Mouse (Mus musculus) megakaryocyte progenitor cell, adult 5-6 weeks (primary cell): ENCODE data around the gene Kcnh7. TPM values are rescaled to one million over a fixed set of nuclear protein-coding genes. Genes with fewer than 3 reads are reported as not detected.

Source experiments
- ATAC-seq: replicated peaks from 2 replicates; pipeline ENCODE4 v1.8.0; 2016; ENCODE audit warnings: mild to moderate bottlenecking, moderate TSS enrichment, inconsistent platforms; ENCODE audit not compliant: poor library complexity
- total RNA-seq, 2 experiments: library from RNA; stranded (forward) in 1 of 2; stranded (reverse) in 1 of 2; fragments of 157-497, 149-512 nt in 1 of 2; fragments of 200-1000 nt in 1 of 2; gene quantifications; 2 replicates each; pipeline versions ENCODE4 v1.2.3 to v1.2.4; 2015 to 2017

The Kcnh7 gene
- total RNA-seq (2015) = not detected in 2 replicates
- under 0.01 TPM in 1 of 2 replicates, not detected in the other for total RNA-seq (2017)

DNA sequence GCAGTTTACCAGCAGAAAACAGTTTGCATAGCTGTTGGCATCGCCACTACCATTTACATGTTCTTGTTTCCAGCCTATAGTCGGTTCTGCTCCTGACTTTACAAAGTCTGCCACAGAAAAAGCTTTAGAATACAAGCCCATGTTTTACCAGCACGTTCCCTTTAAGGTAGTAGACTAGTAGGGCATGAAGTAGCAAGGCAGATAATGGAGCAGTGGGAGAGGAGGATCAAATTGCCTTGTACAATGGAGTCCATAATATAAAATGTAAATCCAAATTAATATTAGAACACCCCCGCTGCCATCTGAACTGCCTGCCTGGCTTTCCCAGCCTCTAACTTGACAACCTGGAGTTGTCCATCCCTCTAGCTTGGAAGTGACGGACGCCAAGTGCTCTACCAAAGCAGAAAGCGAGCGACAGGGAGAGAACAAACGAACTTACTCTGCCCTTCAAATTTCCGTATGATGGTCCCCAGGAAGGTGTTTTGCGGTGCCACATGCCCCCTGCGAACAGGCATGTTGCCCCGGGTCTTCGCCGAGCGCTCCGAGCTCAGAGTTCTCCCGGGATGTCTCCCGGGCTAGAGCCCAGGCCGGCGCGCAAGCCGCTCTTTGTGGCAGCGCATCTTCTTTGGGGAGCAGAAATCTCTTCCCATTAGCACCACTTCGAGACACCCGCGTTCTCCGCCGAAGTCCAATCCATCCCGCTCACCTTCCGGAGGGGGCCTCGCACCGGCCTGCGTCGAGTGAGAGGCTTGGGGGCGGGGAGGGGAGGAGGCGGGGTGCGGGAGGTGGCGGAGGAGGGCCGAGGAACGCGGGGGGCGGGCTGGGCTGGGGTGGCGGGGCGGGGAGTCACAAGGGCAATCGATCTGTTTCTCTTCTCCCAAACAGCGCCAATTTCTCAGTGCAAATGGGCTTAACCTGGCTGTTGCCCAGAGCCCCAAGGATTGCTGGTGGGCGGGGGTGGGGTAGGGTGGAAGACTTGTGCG, at the start of gene Kcnh7:
Gene Kcnh7, minus strand, starts transcription at position 725 of the 983 bp plus-strand sequence.
- ATAC-seq = no peak

DNA sequence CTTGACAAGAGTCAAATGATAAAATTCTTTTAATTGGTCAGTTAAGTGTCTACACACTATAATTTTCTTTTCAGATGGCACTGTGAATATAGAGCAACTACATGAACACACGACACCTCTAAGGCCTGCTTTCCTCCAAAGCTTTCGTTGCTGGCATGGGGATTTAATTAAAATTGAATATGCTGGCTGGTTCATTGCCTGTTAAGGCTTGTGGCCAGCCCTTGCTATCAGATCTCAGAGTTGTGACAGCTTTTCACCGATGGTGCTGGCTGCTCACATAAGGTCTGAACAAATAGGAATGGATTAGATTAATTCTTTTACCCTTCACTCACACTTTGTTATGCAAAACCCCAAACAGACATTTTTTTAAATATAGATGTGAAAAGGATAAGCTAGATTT, 23.3 kb upstream of the Kcnh7 start:
- no peak for ATAC-seq

DNA sequence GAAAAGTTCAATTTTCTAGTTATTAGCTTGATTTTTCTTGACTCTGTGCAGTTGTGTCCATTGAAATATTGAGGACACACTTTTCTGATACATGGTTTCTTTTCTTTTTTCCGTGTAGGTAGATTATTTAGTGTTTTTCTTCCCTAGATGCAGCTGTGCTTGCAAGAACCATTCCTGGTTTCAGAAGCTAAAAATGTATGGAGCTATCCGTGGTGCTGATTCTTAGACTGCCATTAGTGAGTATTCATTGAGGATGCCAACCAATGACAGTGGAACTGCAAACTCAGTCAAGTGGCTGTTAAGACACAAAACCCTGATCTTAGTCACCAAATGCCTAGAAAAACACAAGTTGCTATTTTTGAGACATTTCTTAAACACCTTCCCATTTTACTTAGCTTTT, 1.9 kb upstream of the Kcnh7 start:
- ATAC-seq = no peak

DNA sequence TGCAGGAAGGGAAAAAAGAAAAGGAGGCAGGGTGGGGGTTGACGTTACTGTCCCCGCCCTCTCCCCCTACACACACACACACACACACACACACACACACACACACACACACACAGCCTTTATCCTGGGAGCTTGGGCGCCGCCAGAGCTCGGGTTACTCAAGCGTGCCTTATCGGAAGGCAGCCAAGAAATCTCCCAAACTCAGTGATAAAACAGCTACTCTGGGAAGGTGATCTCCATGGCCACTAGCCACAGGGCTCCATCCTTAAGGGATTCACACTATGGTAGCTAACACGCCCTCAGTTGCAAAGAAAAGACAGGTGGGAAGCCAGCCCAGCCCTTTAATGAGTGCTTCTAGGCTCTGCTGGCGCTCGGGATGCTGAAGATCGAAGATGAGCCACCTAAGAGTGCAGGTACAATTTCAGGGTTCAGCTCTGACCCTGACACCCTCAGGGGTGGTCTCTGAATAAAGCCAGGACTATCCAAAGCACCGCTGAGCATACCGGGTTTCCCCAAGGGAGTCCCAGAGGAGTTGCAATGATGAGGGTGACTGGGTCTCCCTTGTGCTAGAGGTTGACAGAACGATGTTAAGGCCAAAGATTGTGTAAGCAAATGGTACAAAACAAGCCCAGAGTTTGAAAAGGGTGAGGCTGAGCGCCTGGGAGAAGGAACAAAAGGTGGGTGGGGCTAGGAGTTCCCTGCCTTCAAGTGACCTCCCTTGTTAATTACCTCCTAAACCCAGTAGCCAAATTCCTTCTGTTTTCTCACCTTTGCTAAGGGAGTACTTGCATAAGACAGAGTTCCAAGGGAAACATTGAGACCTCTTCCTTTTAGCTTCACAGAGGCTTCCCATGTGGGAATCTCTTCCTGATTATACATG, 704 bp upstream of the Kcnh7 start:
- ATAC-seq = no peak

DNA sequence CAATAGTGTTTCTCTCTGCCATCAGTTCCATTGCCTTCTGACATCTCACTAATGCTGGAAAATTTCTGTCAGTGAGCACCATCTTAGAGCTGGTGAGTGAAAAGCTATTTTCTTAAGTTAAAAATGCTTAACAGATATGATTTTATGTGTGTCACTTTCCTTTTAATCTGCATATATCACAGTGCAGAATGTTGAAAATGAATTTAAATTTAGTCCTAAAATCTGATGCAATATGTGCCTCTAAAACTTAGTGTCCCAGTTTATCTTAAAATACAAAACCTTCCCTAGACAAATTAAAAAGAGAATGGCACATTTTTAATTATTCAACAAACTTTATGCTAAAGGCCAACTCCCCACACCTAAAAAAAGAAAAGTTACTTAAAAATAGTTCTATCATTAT, 30.4 kb downstream of the Kcnh7 start:
- no peak for ATAC-seq

DNA sequence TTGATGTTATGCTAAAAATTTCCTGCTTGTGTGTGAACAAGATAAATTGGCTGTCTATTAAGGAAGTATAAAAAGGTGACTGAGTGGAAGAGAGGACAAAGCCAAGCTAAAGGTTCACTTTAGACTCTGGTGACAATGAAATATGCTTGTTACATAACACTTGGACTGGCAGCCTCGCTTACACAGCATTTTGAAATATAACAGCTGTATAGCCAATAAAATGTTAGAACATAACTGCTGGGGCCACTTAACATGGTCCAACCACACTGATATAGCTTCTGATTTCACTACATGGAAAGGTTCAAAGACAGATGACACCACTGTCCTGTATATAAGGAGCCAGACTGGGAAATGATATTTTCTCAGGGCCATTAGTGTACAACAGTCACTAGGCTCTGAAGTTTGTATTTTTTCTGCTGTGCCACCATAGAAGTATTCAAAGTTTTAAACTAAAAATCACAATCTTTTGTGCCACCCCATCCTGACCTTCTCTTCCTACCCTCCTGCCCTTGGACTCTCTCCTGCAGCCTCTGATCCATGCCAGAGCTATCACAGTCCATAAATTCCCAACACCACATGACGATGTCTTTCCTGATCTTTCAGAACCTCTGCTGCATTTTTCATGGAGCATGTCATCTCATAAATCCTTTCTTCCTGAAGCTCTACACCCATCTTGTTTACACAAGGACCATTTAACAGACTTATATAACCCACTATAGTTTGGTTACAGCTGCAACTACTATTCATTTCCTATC, 56.1 kb downstream of the Kcnh7 start:
- no peak for ATAC-seq

DNA sequence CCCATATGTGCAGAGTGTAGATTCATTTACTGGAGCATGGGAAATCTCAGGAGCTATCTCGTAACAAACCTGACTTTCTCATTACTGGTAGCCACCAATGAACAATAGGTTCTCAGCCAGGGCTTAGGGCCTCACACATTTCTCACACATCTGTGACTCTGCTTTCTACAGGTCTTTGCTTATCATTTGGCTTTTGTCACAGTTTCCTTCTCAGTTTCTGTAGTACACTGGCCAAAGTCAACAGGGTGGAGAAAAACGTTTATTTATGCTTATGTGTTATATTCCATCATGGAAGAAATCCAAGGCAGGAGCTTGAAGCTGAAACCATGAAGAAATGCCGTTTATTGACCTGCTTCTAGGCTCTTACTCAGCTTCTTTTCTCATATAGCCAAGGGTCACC, 63.8 kb downstream of the Kcnh7 start:
- ATAC-seq = no peak

DNA sequence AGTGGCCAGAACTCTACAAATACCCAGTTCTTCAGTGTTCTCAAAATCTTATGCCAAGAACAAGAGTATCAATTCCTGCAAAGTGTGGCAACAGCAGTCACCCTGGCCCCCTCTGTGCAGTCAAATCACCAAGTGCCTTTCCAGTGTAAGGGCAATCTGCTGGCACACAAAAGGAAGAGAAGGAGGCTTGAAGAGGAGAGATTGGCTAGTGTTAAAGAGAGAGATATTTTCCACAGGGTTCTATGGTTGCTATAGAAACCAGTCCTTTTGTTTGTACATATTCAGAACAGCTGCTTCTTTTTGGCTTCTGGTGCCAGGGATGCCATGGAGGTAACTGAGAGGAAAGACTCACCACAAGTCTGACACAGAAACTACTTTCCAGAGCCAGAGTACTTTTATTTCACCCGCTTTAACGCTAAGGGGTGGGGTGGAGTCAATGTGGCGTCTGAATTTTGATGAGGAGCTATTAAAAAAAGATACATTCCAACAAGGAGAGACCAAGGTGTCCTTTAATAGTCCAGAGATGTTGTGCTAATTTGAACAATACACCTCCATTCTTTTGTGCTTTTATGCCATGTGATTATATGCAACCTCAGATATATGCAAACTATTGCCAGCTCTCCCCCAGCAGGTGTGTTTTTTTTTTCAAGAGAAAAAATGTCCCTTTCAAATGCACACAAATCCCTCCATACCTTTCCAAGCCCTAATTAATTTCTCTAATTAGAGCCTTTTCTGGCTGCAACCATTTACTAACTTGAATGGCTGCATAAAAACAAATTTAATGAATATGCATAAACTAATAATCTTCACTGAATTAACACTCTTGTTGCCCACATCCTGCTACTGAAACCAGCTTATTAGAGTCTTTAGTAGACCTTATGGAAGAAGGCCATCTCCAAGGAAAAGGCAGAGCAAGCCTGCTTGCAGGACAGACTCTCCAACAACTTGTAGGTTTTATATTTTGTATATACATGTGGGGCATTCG, 66.6 kb downstream of the Kcnh7 start:
- ATAC-seq = no peak

DNA sequence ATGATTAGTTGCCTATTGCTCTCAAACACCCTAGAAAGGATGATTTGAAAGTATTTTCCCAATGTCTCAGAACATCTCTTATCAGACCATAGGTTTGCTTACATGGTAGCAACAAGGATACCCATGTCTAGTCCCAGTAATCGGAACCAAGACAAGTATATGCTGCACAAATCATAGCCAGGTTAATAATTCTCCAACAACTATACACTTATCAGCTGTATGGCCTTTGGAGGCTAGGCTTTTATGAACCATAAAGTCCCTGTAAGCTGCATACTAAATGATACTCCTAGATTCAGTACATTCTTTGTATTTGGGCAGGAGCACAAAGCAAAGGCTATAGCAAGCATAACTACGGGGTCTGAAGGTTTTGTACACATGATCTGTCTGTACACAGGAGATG, 78.1 kb downstream of the Kcnh7 start:
- no peak for ATAC-seq

DNA sequence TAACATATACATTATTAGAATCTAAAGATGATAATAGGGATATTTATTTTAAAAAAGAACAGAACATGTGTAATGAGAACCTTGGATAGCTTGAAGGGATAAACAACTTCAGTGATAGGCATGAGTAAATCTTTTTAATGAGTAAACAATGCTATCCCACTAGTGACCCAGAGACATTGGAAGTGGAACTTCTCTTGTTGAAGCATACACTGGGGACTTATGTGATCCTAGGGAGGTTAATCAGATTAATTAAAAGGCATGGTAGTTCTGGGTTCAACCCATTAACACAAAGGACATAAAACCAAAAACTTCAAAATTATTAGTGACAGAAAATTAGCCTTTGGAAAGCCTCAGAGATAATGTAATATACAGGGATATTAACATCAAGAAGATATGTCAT, 84.4 kb downstream of the Kcnh7 start:
- ATAC-seq = no peak

DNA sequence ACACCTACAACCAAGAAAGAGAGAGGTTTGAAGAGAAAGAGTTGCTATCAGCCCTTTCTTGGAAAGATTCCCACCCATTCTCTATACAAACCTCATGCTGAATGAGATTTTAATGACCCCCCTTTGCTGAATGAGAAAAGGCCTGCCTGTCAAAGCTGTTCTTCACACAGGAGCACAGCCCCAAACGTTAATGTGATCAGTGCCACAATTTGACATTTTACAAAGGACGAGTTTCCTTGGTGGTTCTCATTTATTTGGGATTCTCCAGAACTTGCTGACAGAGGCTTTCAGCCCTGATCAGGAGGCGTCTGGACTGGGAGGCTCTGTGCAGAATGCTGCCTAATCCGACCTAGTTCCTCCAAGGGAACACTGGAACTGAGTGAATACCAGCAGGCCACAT, 92.3 kb downstream of the Kcnh7 start:
- no peak for ATAC-seq

DNA sequence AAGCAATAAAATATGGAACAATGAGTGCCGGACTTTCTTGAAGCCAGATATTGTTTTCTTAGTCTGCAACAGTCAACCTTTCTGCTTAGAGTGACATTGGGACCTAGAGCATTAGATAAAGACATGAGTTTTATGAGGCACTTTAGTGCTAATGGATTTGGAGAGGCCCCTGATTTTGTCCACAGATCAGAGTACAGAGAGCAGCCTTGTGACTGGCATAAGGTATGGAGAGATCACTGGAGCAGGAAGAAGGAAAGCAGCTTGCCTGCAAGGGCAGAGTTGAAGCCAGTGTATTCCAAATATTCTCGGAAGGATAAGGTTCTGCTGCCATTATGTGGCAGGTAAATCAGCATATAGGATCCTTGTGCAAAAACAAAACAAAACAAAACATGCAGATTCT, 93.6 kb downstream of the Kcnh7 start:
- no peak for ATAC-seq

DNA sequence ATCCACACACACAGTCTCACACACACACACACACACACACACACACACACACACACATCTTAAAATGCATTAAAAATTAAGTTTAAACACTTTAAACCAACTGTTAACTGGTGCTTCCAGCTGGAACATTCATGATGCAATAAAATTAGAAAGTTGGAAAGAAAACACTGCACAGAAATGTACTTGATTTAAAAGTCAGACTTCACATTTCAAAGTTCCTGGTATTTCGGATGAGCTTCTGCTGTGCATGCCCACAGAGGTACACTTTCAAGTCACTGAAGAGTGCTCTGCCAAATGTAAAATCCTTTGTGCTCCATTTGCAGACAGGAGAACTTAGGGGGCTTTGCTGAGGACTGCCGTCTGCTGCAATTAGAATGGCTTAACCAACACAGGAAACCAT, 125.7 kb downstream of the Kcnh7 start:
- ATAC-seq = no peak

DNA sequence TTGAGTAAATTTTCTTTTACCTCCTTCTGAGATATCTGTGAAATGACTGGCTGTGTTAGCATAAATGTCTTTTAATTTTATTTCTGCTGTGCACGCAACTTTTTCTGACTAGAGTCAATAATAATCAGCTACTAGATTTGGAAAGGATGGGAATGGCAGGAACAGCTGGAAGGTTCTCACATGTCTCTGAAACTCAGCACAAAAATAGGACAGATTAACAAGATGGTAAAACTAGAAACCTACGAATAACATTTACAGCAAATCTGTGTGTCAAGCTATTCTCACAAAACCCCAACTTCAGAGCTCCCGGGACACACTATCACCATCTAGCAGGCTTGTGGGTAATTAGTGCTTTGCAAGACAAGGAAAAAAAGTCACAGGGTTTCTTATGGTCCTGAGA, 134.2 kb downstream of the Kcnh7 start:
- ATAC-seq = no peak

DNA sequence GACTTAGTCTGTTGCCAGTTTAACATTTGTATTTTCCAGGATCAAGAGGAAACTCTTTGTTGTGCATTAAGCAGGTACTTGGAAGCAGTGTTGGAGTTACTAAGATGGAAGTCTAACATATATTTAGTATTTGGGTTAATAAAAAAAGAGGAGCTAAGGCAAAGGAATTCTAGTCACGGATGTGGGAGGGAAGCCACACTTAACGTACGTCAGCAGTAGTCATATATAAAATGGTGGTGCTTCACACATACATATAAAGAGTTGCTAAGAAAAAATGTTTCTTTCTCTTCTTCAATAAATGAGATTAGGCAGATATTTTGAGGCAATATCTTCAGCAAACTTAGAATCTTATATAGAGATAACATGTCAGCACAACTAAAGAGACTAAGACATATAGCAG, 144.4 kb downstream of the Kcnh7 start:
- no peak for ATAC-seq

DNA sequence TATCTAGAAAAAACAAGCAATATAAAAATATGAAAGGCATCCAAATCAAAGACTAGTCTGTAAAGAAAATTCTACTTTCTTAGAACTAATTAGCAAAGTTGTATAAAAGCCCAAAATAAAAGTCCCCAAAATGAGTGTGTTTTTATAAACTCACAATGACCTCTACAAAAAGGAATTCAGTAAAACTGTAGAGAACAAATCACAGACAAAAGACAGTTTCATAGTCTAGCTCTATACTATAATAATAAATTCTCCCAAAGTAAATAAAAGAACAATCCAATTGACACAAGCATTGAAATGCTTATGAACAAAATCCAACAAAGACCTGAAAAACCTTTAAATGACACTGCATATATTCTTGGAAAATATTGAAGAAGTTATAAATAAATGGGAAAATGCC, 169.2 kb downstream of the Kcnh7 start:
- ATAC-seq = no peak

DNA sequence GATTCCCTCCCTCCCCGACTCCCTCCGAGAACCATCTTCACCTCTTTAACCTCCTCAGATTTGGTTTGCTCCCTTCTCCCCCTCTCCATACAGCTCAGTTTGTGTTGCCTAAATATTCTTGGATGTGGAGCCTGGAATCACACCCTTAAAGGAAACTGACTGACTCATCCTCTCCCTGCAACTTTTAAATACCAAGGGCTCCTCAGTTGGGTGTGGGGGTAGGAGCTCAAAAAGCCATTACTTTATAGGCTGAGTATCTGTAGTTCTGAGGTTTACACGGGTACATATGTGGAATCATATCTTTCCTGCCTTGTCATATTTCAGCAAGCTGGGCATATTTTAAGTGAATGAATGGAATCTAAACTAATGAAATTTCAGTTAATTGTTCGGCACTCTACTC, 174.9 kb downstream of the Kcnh7 start:
- ATAC-seq = no peak

DNA sequence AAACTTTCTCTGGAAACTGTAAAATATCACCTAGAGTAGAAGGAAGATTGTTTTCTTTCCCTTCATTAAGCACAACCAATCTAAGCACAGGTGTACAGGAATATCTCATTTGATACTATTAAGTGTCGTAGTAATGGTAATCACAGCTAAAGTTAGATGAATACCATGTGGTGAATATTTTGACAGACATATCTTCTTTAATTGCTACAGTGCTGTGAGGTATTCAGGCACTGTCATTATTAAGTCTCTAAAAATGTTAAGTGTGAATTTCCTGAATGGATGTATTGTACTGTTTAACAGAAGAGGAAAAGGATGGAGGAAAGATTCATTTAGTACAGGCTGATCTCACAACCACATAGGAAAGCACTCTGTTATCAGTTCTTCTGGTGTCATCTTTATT, 181.3 kb downstream of the Kcnh7 start:
- no peak for ATAC-seq

DNA sequence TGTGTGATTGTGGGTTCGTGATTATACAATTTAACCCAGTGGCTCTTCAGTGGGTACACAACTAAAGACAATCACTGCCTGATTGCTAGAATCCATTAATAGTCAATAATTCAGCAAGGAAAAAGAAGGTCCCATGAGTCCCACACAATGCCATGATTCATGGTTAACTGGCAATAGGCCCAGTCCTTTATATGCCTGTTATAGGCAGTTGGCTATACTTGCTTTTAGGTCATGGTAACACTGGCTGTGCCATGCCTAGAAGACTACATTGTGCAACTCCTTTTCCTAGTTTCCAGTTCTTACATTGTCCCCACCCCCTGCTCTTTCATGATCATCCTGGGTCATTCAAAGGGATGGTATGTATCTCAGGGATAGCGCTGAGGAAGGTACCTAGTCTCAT, 186.4 kb downstream of the Kcnh7 start:
- no peak for ATAC-seq

DNA sequence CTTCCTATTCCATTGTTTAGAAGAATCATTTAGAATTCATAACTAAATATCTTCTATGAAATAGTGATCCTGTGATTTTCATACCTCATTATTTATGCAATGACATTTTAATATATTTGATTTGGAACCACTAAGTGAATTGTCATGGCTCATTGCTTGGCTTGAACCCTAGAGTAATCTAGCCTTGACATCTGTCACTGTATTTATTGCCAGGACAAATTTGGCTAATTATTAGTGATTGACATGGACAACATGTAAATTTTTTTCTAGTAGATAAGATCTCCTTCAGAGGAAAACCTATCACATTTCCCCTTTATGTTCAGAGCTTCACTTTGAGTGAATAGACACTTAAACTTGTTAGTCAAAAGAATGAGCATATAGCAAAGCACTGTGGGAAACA, 195.5 kb downstream of the Kcnh7 start:
- no peak for ATAC-seq
